Mouse (Mus musculus): ENCODE results near the gene Grin2d. TPM values are rescaled to one million over a fixed set of nuclear protein-coding genes. Genes with fewer than 3 reads are reported as not detected.
A peak's percentile ranks its signal among the peaks of the same experiment; 100 is the strongest.

Gene Grin2d
- polyA plus RNA-seq, 1 experiment from 2014 or later = 4.2 TPM

GRCm38 (mm10) chr7:45869787-45870186 is 8.4 kb downstream of the Grin2d start:
- peaks cover 4% of the 10 kb centered on the region for H3K36me3 ChIP-seq
- H3K4me2 ChIP-seq = peak overlapping the region; percentile 72
- WGBS = under 1% methylated on average over 14 of the region's 14 CpGs
- H3K4me1 ChIP-seq = peaks cover 67% of the 10 kb centered on the region
- H3K4me3 ChIP-seq (replicated peaks) = peak overlapping the region; percentile 63
- ATAC-seq (ENCODE audit: low FRiP score) = 0 out of 2 replicates have a peak, but pooled peaks have one; percentile 2
- H3K9ac ChIP-seq (replicated peaks) = peak overlapping the region; percentile 71
- peak overlapping the region; percentile 75 for H3K27ac ChIP-seq (replicated peaks)
- H3K27me3 ChIP-seq (replicated peaks) = no peaks in the 10 kb centered on the region; the same call in 1 of the 2 replicates
- H3K9me3 ChIP-seq (replicated peaks) = no peaks in the 10 kb centered on the region

- H3K27me3 ChIP-seq (replicated peaks) = no peaks in the 10 kb centered on the region; the same call in 1 of the 2 replicates
- no peaks in the 10 kb centered on the region for H3K9me3 ChIP-seq (replicated peaks)
- H3K36me3 ChIP-seq = no peaks in the 10 kb centered on the region; the same call in 1 of the 2 replicates
- peak overlapping the region; percentile 72 for H3K4me2 ChIP-seq
- 10% methylated on average over 8 of the region's 8 CpGs for WGBS
- peak overlapping the region; percentile 63 for H3K4me3 ChIP-seq (replicated peaks)
- peaks cover 61% of the 10 kb centered on the region for H3K4me1 ChIP-seq
- no peak for ATAC-seq (ENCODE audit: low FRiP score)
- peak overlapping the region; percentile 75; the same call in 1 of the 2 replicates for H3K27ac ChIP-seq (replicated peaks)
- H3K9ac ChIP-seq (replicated peaks) = peak overlapping the region; percentile 71
Observed at GRCm38 (mm10) chr7:45869107-45869670, 9.0 kb downstream of the Grin2d start.

GRCm38 (mm10) chr7:45867871-45868270 is 10.3 kb downstream of the Grin2d start:
- no peaks in the 10 kb centered on the region for H3K36me3 ChIP-seq
- no peaks in the 10 kb centered on the region for H3K9me3 ChIP-seq (replicated peaks)
- H3K4me3 ChIP-seq (replicated peaks) = peak overlapping the region; percentile 63
- H3K27me3 ChIP-seq (replicated peaks) = no peaks in the 10 kb centered on the region; the same call in 1 of the 2 replicates
- ATAC-seq (ENCODE audit: low FRiP score) = no peak
- H3K4me1 ChIP-seq = peaks cover 53% of the 10 kb centered on the region
- WGBS = 8% methylated on average over 2 of the region's 2 CpGs
- peak overlapping the region; percentile 71; the same call in 1 of the 2 replicates for H3K9ac ChIP-seq (replicated peaks)
- H3K4me2 ChIP-seq = peak overlapping the region; percentile 72
- no peak overlapping the region for H3K27ac ChIP-seq (replicated peaks)

GRCm38 (mm10) chr7:45865925-45866910 is 12.0 kb downstream of the Grin2d start:
- Histone ChIP-seq H3K36me3 (no peaks in the 10 kb centered on the region), H3K4me1 (peaks cover 49% of the 10 kb centered on the region), H3K4me3 (replicated peaks) (peak overlapping the region; percentile 63), H3K27ac (replicated peaks) (peak overlapping the region; percentile 73), H3K4me2 (peak overlapping the region; percentile 72), H3K27me3 (replicated peaks) (no peaks in the 10 kb centered on the region; the same call in 1 of the 2 replicates), H3K9me3 (replicated peaks) (no peaks in the 10 kb centered on the region), H3K9ac (replicated peaks) (peak overlapping the region; percentile 73)
- WGBS = 1% methylated on average over 115 of the region's 117 CpGs
- peak; percentile 42 for ATAC-seq (ENCODE audit: low FRiP score)

- ATAC-seq (ENCODE audit: low FRiP score) = no peak
- no peak overlapping the region for H3K9ac ChIP-seq (replicated peaks)
- no peak overlapping the region for H3K4me3 ChIP-seq (replicated peaks)
- no peak overlapping the region for H3K27ac ChIP-seq (replicated peaks)
- H3K4me2 ChIP-seq = no peak overlapping the region
- H3K27me3 ChIP-seq (replicated peaks) = no peaks in the 10 kb centered on the region; the same call in none of the 2 replicates
- no peaks in the 10 kb centered on the region for H3K36me3 ChIP-seq
- H3K9me3 ChIP-seq (replicated peaks) = no peaks in the 10 kb centered on the region
- 52% methylated on average over 3 of the region's 3 CpGs for WGBS
- H3K4me1 ChIP-seq = peaks cover 31% of the 10 kb centered on the region
Observed at GRCm38 (mm10) chr7:45864435-45864834, 13.7 kb downstream of the Grin2d start.

- Histone ChIP-seq H3K27ac (replicated peaks) (no peak overlapping the region), H3K36me3 (no peaks in the 10 kb centered on the region), H3K4me1 (peaks cover 18% of the 10 kb centered on the region), H3K27me3 (replicated peaks) (peaks cover 12% of the 10 kb centered on the region), H3K9ac (replicated peaks) (no peak overlapping the region), H3K4me2 (no peak overlapping the region), H3K9me3 (replicated peaks) (no peaks in the 10 kb centered on the region), H3K4me3 (replicated peaks) (no peak overlapping the region)
- 90% methylated on average over 7 of the region's 7 CpGs for WGBS
- no peak for ATAC-seq (ENCODE audit: low FRiP score)
Observed at GRCm38 (mm10) chr7:45862804-45863203, 15.4 kb downstream of the Grin2d start.

- H3K9me3 ChIP-seq (replicated peaks) = no peaks in the 10 kb centered on the region
- H3K27ac ChIP-seq (replicated peaks) = no peak overlapping the region
- H3K4me1 ChIP-seq = peaks cover 14% of the 10 kb centered on the region
- H3K4me2 ChIP-seq = no peak overlapping the region
- H3K36me3 ChIP-seq = 0 out of 2 replicates have a peak, but pooled peaks cover 2% of the 10 kb centered on the region
- H3K9ac ChIP-seq (replicated peaks) = no peak overlapping the region
- peaks cover 15% of the 10 kb centered on the region for H3K27me3 ChIP-seq (replicated peaks)
- 72% methylated on average over 4 of the region's 4 CpGs for WGBS
- ATAC-seq (ENCODE audit: low FRiP score) = no peak
- no peak overlapping the region for H3K4me3 ChIP-seq (replicated peaks)
Observed at GRCm38 (mm10) chr7:45859008-45859407, 19.2 kb downstream of the Grin2d start.

- Histone ChIP-seq H3K27me3 (replicated peaks) (peaks cover 15% of the 10 kb centered on the region), H3K4me3 (replicated peaks) (peak overlapping the region; percentile 30), H3K9me3 (replicated peaks) (no peaks in the 10 kb centered on the region), H3K36me3 (0 out of 2 replicates have a peak, but pooled peaks cover 2% of the 10 kb centered on the region), H3K4me1 (peaks cover 14% of the 10 kb centered on the region), H3K4me2 (peak overlapping the region; percentile 57), H3K27ac (replicated peaks) (no peak overlapping the region), H3K9ac (replicated peaks) (peak overlapping the region; percentile 43)
- ATAC-seq (ENCODE audit: low FRiP score) = 0 out of 2 replicates have a peak, but pooled peaks have one; percentile 14
- 5% methylated on average over 30 of the region's 30 CpGs for WGBS
Observed at GRCm38 (mm10) chr7:45856950-45857901, 21.0 kb downstream of the Grin2d start.

GRCm38 (mm10) chr7:45853089-45853488 is 25.1 kb downstream of the Grin2d start:
- Histone ChIP-seq H3K9me3 (replicated peaks) (no peaks in the 10 kb centered on the region), H3K27me3 (replicated peaks) (peaks cover 3% of the 10 kb centered on the region; the same call in 1 of the 2 replicates), H3K9ac (replicated peaks) (no peak overlapping the region), H3K36me3 (0 out of 2 replicates have a peak, but pooled peaks cover 2% of the 10 kb centered on the region), H3K4me1 (peaks cover 14% of the 10 kb centered on the region), H3K4me3 (replicated peaks) (no peak overlapping the region), H3K27ac (replicated peaks) (no peak overlapping the region), H3K4me2 (no peak overlapping the region)
- WGBS = 78% methylated on average over 12 of the region's 12 CpGs
- no peak for ATAC-seq (ENCODE audit: low FRiP score)

- ATAC-seq (ENCODE audit: low FRiP score) = no peak
- no peaks in the 10 kb centered on the region for H3K4me1 ChIP-seq
- H3K4me3 ChIP-seq (replicated peaks) = no peak overlapping the region
- WGBS = 72% methylated on average over 3 of the region's 3 CpGs
- H3K27ac ChIP-seq (replicated peaks) = no peak overlapping the region
- no peak overlapping the region for H3K9ac ChIP-seq (replicated peaks)
- H3K27me3 ChIP-seq (replicated peaks) = peaks cover 3% of the 10 kb centered on the region; the same call in 1 of the 2 replicates
- H3K4me2 ChIP-seq = no peak overlapping the region
- H3K36me3 ChIP-seq = 0 out of 2 replicates have a peak, but pooled peaks cover 2% of the 10 kb centered on the region
- no peaks in the 10 kb centered on the region for H3K9me3 ChIP-seq (replicated peaks)
Observed at GRCm38 (mm10) chr7:45850661-45851060, 27.5 kb downstream of the Grin2d start.

Data from neural tube, embryonic 15.5 days (tissue).